Mouse (Mus musculus) forebrain, embryonic 14.5 days (tissue): ENCODE results near the gene Pin1rt1. TPM values are rescaled to one million over a fixed set of nuclear protein-coding genes. Genes with fewer than 3 reads are reported as not detected.

ENCODE experiments used
- ATAC-seq: fragments of 200-750 bp; cut with Nextera tagmentation; 2 replicates; pipeline ENCODE4 v1.8.0; 2017; ENCODE audit warnings: mild to moderate bottlenecking, moderate library complexity
- DNase-seq: peaks from one replicate; pipeline ENCODE4 v3.0.0-alpha.2; 2015; ENCODE audit warnings: low spot score
- H3K27ac ChIP-seq: fragments of 300-500 bp; sonication (generic); 2 replicates; pipeline ENCODE4 v1.5.1; 2014; ENCODE audit warnings: low read depth, mild to moderate bottlenecking, control low read depth, low read length, moderate library complexity
- H3K27me3 ChIP-seq: fragments of 300-500 bp; sonication (generic); replicated peaks from 2 replicates; pipeline ENCODE4 v1.6.1; 2014; ENCODE audit warnings: low read length, control low read depth, mixed read lengths; ENCODE audit not compliant: control insufficient read depth, insufficient read depth
- H3K36me3 ChIP-seq: fragments of 300-500 bp; sonication (generic); 2 replicates; pipeline ENCODE4 v1.6.1; 2014; ENCODE audit warnings: low read length, control low read depth; ENCODE audit not compliant: control insufficient read depth, insufficient read depth
- H3K4me1 ChIP-seq: fragments of 300-500 bp; sonication (generic); 2 replicates; pipeline ENCODE4 v1.6.1; 2014; ENCODE audit warnings: antibody characterized with exemption, low read length, control low read depth; ENCODE audit not compliant: control insufficient read depth, insufficient read depth
- H3K4me2 ChIP-seq: fragments of 300-500 bp; sonication (generic); 2 replicates; pipeline ENCODE4 v1.6.1; 2014; ENCODE audit warnings: mild to moderate bottlenecking, control low read depth, low read length
- H3K4me3 ChIP-seq: fragments of 300-500 bp; sonication (generic); 2 replicates; pipeline ENCODE4 v1.5.1; 2014; ENCODE audit warnings: low read depth, low read length, control low read depth
- H3K9ac ChIP-seq: fragments of 300-500 bp; sonication (generic); 2 replicates; pipeline ENCODE4 v1.6.1; 2014; ENCODE audit warnings: mild to moderate bottlenecking, low read length, control low read depth, moderate library complexity
- H3K9me3 ChIP-seq: fragments of 300-500 bp; sonication (generic); replicated peaks from 2 replicates; pipeline ENCODE4 v1.6.1; 2016; ENCODE audit warnings: low read length, control low read depth, mixed read lengths; ENCODE audit not compliant: control insufficient read depth
- WGBS: fragments of 180-500 bp; shearing (Covaris S2); extraction: QIAGEN DNeasy Blood & Tissue Kit; methylation state at CpG from one replicate; pipeline ENCODE4 v1.1.7; 2014; 5-methylcytosine and 5-hydroxymethylcytosine counted together
- polyA plus RNA-seq: library from polyadenylated mRNA; unstranded; fragments of >200 nt; fragmentation: Nextera tagmentation; extraction: Ambion mirVana; gene quantifications from 2 replicates; pipeline ENCODE4 v1.2.1, GENCODE M21; 2014

Pin1rt1 gene
- polyA plus RNA-seq, result not detected in 2 replicates

DNA sequence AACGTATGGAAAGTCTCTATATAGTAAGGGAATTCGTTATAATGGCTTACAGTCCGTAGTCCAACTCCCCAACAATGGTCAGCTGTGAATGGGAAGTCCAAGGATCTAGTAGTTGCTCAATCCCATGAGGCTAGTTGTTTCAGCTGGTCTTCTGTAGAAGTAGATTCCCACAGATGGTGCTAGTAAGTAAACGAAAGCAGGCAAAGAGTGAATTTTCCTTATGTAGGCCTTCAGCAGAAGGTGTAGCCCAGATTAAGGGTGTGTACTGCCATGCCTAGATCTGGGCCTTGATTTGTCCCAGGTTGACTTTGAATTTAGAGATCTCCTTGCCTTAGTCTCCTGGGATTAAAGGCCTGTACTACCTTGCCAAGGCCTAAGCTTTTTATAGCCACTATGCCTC lies at the start of gene Pin1rt1:
Gene Pin1rt1 (minus strand): TSS at position 101 of the 400 bp plus-strand sequence.
- 87% methylated on average over 4 of the region's 4 CpGs for WGBS
- Histone ChIP-seq H3K9me3 (no peaks in the 10 kb centered on the region), H3K4me1 (no peaks in the 10 kb centered on the region), H3K27me3 (no peaks in the 10 kb centered on the region), H3K36me3 (no peaks in the 10 kb centered on the region), H3K4me2 (no peak within 1 kb of the TSS), H3K9ac (no peak within 1 kb of the TSS), H3K27ac (no peak within 1 kb of the TSS), H3K4me3 (no peak within 1 kb of the TSS)
- ATAC-seq, result no peak
- no peak for DNase-seq

DNA sequence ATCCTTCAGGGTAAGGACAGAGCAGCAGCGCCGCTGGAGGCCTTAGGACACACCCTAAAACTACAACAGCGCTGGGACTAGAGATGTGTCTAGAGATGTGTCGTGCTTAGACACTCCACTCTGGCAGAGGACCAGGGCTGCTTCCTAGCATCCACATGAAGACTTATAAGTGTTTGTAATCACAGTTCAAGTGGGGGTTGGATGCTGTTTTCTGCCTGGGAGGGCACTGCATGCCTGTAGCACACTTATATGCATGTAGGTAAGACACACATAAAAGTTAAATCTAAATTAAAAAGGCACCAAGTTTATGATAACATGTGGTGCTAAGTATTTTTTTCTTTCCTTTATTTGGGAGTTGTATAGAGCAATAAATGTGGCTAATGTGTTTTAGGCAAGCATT lies 47.8 kb upstream of the Pin1rt1 start:
- WGBS, result 91% methylated on average over 4 of the region's 4 CpGs
- H3K9me3 ChIP-seq, result no peaks in the 10 kb centered on the region
- H3K27ac ChIP-seq, result no peak overlapping the region
- H3K27me3 ChIP-seq, result no peaks in the 10 kb centered on the region
- H3K4me1 ChIP-seq, result no peaks in the 10 kb centered on the region
- no peak overlapping the region for H3K9ac ChIP-seq
- H3K4me2 ChIP-seq, result no peak overlapping the region
- no peak for DNase-seq
- peaks cover 43% of the 10 kb centered on the region; the same call in 1 of the 2 replicates for H3K36me3 ChIP-seq
- no peak for ATAC-seq
- H3K4me3 ChIP-seq, result no peak overlapping the region

DNA sequence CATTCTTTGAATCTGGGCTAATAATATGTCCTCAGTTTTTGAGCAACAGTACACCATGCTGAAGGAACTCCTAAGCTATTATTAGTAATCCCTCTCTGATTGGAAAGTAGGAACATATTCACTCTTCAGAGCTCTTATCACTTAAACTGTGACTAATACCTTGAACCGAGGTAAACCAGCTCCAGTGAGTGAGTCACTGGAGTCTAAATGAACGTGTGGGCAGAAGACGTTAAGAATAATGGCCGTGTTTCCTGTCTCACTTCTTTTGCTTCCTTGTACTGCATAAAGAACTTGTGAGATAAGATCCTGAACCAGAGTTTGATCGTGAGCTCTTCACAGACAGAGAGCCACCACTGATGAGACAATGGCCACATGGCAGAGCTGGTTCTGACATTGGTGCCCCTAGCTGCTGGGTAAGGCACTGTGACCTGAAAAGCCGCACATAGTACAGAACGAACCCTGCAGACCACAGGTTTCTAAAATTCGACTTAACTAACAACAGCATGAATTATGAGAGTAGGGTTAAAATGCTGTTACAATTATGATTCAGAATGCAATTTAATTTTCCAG lies 47.0 kb upstream of the Pin1rt1 start:
- H3K27ac ChIP-seq, result no peak overlapping the region
- H3K9ac ChIP-seq, result no peak overlapping the region
- 89% methylated on average over 8 of the region's 8 CpGs for WGBS
- no peak overlapping the region for H3K4me2 ChIP-seq
- H3K4me1 ChIP-seq, result no peaks in the 10 kb centered on the region
- no peaks in the 10 kb centered on the region for H3K9me3 ChIP-seq
- no peaks in the 10 kb centered on the region for H3K27me3 ChIP-seq
- peaks cover 40% of the 10 kb centered on the region for H3K36me3 ChIP-seq
- H3K4me3 ChIP-seq, result no peak overlapping the region
- no peak for ATAC-seq
- DNase-seq, result no peak

DNA sequence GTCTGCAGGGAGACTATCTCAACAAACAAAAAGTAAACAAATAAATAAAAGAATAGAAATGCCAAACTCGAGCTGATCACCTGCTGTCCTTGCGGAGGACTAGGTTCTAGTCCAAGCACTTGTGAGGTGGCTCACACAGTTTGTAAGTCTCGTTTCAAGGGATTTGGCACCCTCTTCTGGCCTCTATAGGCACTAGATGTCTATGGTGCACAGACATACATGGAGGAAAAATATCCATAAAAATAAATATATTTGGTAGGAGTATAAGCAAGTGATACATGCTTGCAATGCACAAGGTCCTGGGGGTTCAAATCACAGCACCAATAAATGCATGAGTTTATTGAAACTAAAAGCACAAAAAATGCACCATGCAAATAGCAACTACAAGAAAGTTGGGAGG lies 34.4 kb upstream of the Pin1rt1 start:
- Histone ChIP-seq H3K27me3 (no peaks in the 10 kb centered on the region), H3K4me1 (no peaks in the 10 kb centered on the region), H3K4me2 (no peak overlapping the region), H3K9me3 (no peaks in the 10 kb centered on the region), H3K9ac (no peak overlapping the region), H3K36me3 (peaks cover 4% of the 10 kb centered on the region; the same call in 1 of the 2 replicates), H3K4me3 (no peak overlapping the region), H3K27ac (no peak overlapping the region)
- ATAC-seq (0 out of 2 replicates have a peak, but pooled peaks have one; percentile 46), DNase-seq (peak; percentile 50)
- 65% methylated on average over 3 of the region's 3 CpGs for WGBS

DNA sequence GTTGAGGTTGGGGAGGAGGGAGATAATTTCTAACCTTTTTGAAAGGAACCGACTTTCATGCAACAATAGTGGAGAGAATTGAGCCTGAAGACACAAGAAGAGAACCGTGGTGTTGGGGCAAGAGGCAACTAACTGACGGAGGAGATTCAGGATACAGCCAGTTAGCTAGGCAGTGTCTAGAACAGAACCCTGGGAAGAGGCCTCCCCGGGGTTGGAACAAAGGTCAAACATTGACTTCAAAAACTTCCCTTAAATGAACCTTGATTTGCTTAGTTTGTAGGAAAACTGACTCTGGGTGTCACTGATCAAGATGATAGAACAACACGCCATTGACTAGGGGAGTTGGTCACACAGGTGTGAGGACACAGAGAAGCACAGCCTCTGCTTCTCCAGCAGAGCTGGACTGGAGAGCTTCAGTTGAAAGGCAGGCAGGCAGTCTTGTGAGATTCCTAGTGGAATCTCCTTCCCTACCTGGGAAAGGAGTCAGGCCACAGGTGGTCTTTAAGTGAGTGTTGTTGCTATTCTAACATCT lies 32.5 kb upstream of the Pin1rt1 start:
- 82% methylated on average over 5 of the region's 5 CpGs for WGBS

DNA sequence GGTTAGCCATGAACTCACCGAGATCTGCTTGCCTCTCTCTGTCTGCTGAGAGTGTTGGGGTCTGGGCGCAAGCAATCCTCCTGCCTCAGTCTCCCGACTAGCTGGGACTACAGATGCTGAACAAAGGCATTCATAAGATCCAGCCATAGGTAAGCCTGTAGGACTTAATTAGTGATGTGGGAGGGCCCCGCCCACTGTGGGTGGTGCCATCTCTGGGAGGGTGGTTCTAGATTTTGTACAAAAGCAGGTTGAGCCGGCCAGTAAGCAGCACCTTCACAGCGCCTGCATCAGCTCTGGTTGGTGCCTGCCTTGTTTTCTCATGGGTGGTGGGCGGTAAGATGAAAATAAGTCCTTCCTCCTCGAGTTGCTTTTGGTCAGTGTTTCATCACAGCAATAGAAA lies 30.1 kb upstream of the Pin1rt1 start:
- ATAC-seq, result no peak
- WGBS, result 55% methylated on average over 8 of the region's 8 CpGs
- no peak overlapping the region for H3K27ac ChIP-seq
- H3K4me1 ChIP-seq, result peaks cover 15% of the 10 kb centered on the region
- no peaks in the 10 kb centered on the region for H3K27me3 ChIP-seq
- no peaks in the 10 kb centered on the region for H3K9me3 ChIP-seq
- no peak overlapping the region for H3K4me3 ChIP-seq
- DNase-seq, result no peak
- no peaks in the 10 kb centered on the region for H3K36me3 ChIP-seq
- H3K4me2 ChIP-seq, result no peak overlapping the region
- no peak overlapping the region for H3K9ac ChIP-seq

More for the DNA sequence above, 32.5 kb upstream of the Pin1rt1 start:
- ATAC-seq (no peak), DNase-seq (no peak)
- H3K4me3 ChIP-seq, result no peak overlapping the region
- no peak overlapping the region for H3K27ac ChIP-seq
- no peaks in the 10 kb centered on the region for H3K4me1 ChIP-seq
- no peak overlapping the region for H3K9ac ChIP-seq
- no peak overlapping the region for H3K4me2 ChIP-seq
- H3K36me3 ChIP-seq, result peaks cover 4% of the 10 kb centered on the region; the same call in 1 of the 2 replicates
- H3K27me3 ChIP-seq, result no peaks in the 10 kb centered on the region
- no peaks in the 10 kb centered on the region for H3K9me3 ChIP-seq

DNA sequence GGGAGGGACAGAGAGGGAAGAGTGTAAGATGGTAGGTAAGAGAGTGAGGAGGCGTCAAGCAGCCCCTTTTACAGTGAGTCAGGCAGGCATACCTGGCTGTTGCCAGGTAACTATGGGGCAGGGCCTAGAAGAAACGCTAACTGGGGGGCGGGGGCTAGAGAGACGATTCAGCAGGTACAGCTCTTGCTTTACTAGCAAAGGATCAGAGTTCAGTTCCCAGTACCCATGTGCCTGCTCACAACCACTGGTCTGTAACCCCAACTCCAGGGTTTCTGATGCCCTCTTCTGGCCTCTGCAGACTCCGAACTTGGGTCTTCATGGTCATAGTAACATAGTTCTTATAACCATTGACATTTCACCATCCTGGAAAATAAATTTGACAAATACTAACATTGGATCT lies 27.8 kb upstream of the Pin1rt1 start:
- ATAC-seq (no peak), DNase-seq (no peak)
- H3K4me1 ChIP-seq, result peaks cover 19% of the 10 kb centered on the region
- H3K36me3 ChIP-seq, result no peaks in the 10 kb centered on the region
- H3K4me3 ChIP-seq, result no peak overlapping the region
- no peak overlapping the region for H3K9ac ChIP-seq
- WGBS, result 49% methylated on average over 5 of the region's 5 CpGs
- H3K27ac ChIP-seq, result no peak overlapping the region
- no peaks in the 10 kb centered on the region for H3K27me3 ChIP-seq
- H3K4me2 ChIP-seq, result no peak overlapping the region
- H3K9me3 ChIP-seq, result no peaks in the 10 kb centered on the region

DNA sequence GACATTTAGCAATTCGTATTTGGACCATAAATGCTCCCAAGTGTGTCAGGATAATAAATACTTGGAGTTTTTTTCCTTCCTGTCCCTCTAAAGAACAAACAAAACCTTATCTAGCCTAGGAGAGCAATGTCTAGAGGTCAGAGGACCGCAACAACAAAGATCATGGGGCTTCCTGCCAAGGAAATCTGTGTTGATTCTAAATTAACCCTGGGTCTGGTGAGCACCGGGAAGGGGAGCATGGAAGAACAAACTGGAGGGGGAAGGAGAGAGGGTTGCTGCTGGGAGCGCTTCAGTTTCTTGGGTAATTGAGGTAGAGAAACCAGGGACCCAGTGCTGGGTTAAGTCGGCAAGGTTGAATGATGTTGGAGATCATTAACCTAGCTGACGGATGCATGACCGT lies 27.0 kb upstream of the Pin1rt1 start:
- H3K9ac ChIP-seq, result peak overlapping the region; percentile 66; the same call in 1 of the 2 replicates
- 15% methylated on average over 7 of the region's 7 CpGs for WGBS

DNA sequence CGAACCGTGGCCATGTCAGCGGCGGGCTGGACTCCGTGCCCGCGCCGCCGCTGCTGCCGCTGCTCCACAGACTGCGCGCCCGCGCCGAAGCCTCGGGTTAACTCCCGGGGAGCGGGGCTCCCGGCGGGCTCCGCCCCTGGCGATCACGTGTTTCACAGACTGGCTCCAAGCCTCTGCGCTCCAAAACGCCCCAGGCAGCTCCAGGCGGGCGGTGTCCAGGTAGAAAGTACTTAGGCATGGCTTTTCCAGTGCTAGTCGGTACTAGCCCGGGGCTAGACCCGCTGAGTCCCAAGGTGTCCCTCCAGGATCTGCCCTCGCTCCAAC lies 26.5 kb upstream of the Pin1rt1 start, which contains the start of gene Depdc7:
Gene Depdc7 (minus strand): TSS at position 138 of the 324 bp plus-strand sequence.
- H3K27me3 ChIP-seq, result no peaks in the 10 kb centered on the region
- DNase-seq (peak; percentile 87), ATAC-seq (peak; percentile 93)
- H3K4me2 ChIP-seq, result peak within 1 kb of the TSS; percentile 99
- peak within 1 kb of the TSS; percentile 66 for H3K9ac ChIP-seq
- H3K27ac ChIP-seq, result no peak within 1 kb of the TSS
- peaks cover 19% of the 10 kb centered on the region for H3K4me1 ChIP-seq
- H3K36me3 ChIP-seq, result no peaks in the 10 kb centered on the region
- H3K4me3 ChIP-seq, result peak within 1 kb of the TSS; percentile 70
- no peaks in the 10 kb centered on the region for H3K9me3 ChIP-seq
- 1% methylated on average over 31 of the region's 31 CpGs for WGBS

More for the DNA sequence above, 27.0 kb upstream of the Pin1rt1 start:
- Histone ChIP-seq H3K4me1 (peaks cover 19% of the 10 kb centered on the region), H3K36me3 (no peaks in the 10 kb centered on the region), H3K27me3 (no peaks in the 10 kb centered on the region), H3K4me2 (peak overlapping the region; percentile 99), H3K27ac (no peak overlapping the region), H3K4me3 (peak overlapping the region; percentile 70), H3K9me3 (no peaks in the 10 kb centered on the region)
- no peak for ATAC-seq
- no peak for DNase-seq
